Mouse (Mus musculus) liver, embryonic 11.5 days (tissue): ENCODE data around the gene Atp2a1. TPM values are rescaled to one million over a fixed set of nuclear protein-coding genes. Genes with fewer than 3 reads are reported as not detected.

Experiments
- ATAC-seq: fragments of 200-750 bp; cut with Nextera tagmentation; replicated peaks from 2 replicates; pipeline ENCODE4 v1.8.0; 2017; ENCODE audit warnings: moderate number of reproducible peaks, mild to moderate bottlenecking, moderate TSS enrichment, moderate library complexity; ENCODE audit not compliant: low FRiP score
- DNase-seq: peaks from one replicate; pipeline ENCODE4 v3.0.0-alpha.2; 2017; ENCODE audit warnings: low spot score
- H3K27ac ChIP-seq: fragments of 300-500 bp; sonication (generic); 2 replicates; pipeline ENCODE4 v1.5.1; 2014; ENCODE audit warnings: mild to moderate bottlenecking, low read depth, low read length, control low read depth
- H3K27me3 ChIP-seq: fragments of 300-500 bp; sonication (generic); replicated peaks from 2 replicates; pipeline ENCODE4 v1.6.1; 2014; ENCODE audit warnings: low read length, mixed read lengths; ENCODE audit not compliant: control insufficient read depth, insufficient read depth
- H3K36me3 ChIP-seq: fragments of 300-500 bp; sonication (generic); 2 replicates; pipeline ENCODE4 v1.6.1; 2014; ENCODE audit warnings: mild to moderate bottlenecking, low read length, moderate library complexity, mixed read lengths; ENCODE audit not compliant: control insufficient read depth, insufficient read depth
- H3K4me1 ChIP-seq: fragments of 300-500 bp; sonication (generic); replicated peaks from 2 replicates; pipeline ENCODE4 v1.6.1; 2014; ENCODE audit warnings: low read length, mixed read lengths; ENCODE audit not compliant: control insufficient read depth, insufficient read depth
- H3K4me2 ChIP-seq: fragments of 300-500 bp; sonication (generic); 2 replicates; pipeline ENCODE4 v1.6.1; 2014; ENCODE audit warnings: mild to moderate bottlenecking, control low read depth, moderate library complexity
- H3K4me3 ChIP-seq: fragments of 300-500 bp; sonication (generic); 2 replicates; pipeline ENCODE4 v1.5.1; 2014; ENCODE audit warnings: low read depth, low read length, control low read depth
- H3K9ac ChIP-seq: fragments of 300-500 bp; sonication (generic); 2 replicates; pipeline ENCODE4 v1.6.1; 2014; ENCODE audit warnings: low read depth, low read length, control low read depth
- H3K9me3 ChIP-seq: fragments of 300-500 bp; sonication (generic); 2 replicates; pipeline ENCODE4 v1.6.1; 2016; ENCODE audit warnings: low read length, inconsistent platforms, mixed read lengths; ENCODE audit not compliant: control insufficient read depth
- WGBS: fragments of 180-500 bp; shearing (Covaris S2); extraction: QIAGEN DNeasy Blood & Tissue Kit; methylation state at CpG from one replicate; pipeline ENCODE4 v1.1.7; 2014; 5-methylcytosine and 5-hydroxymethylcytosine counted together
- polyA plus RNA-seq: library from polyadenylated mRNA; unstranded; fragments of >200 nt; fragmentation: Nextera tagmentation; extraction: Ambion mirVana; gene quantifications from 2 replicates; pipeline ENCODE4 v1.2.1, GENCODE M21; 2014

The Atp2a1 gene
- polyA plus RNA-seq, 1 experiment from 2014 or later: 1.3 TPM

GRCm38 (mm10) chr7:126427323-126427860 is 35.5 kb downstream of the Atp2a1 start:
- H3K36me3 ChIP-seq: no peaks in the 10 kb centered on the region
- no peak for ATAC-seq
- DNase-seq: no peak

GRCm38 (mm10) chr7:126424161-126424560 is 38.7 kb downstream of the Atp2a1 start:
- WGBS: 78% methylated on average over 6 of the region's 6 CpGs
- Histone ChIP-seq H3K9ac (no peak overlapping the region), H3K27me3 (no peaks in the 10 kb centered on the region), H3K4me2 (no peak overlapping the region), H3K4me1 (peaks cover 9% of the 10 kb centered on the region), H3K36me3 (no peaks in the 10 kb centered on the region), H3K9me3 (peaks cover 3% of the 10 kb centered on the region; the same call in 1 of the 2 replicates), H3K27ac (no peak overlapping the region), H3K4me3 (no peak overlapping the region)
- no peak for ATAC-seq
- no peak for DNase-seq

More at GRCm38 (mm10) chr7:126427323-126427860, 35.5 kb downstream of the Atp2a1 start:
- Histone ChIP-seq H3K27me3 (no peaks in the 10 kb centered on the region), H3K4me3 (no peak overlapping the region), H3K4me1 (peaks cover 13% of the 10 kb centered on the region), H3K9ac (no peak overlapping the region), H3K4me2 (no peak overlapping the region), H3K9me3 (peaks cover 3% of the 10 kb centered on the region; the same call in 1 of the 2 replicates), H3K27ac (no peak overlapping the region)
- 47% methylated on average over 12 of the region's 13 CpGs for WGBS

- Histone ChIP-seq H3K9ac (no peak overlapping the region), H3K4me1 (no peaks in the 10 kb centered on the region), H3K36me3 (no peaks in the 10 kb centered on the region), H3K9me3 (0 out of 2 replicates have a peak, but pooled peaks cover 3% of the 10 kb centered on the region), H3K27me3 (no peaks in the 10 kb centered on the region), H3K4me2 (no peak overlapping the region), H3K27ac (no peak overlapping the region), H3K4me3 (no peak overlapping the region)
- ATAC-seq: no peak
- no peak for DNase-seq
- 70% methylated on average over 5 of the region's 5 CpGs for WGBS
These were observed 41.2 kb downstream of the Atp2a1 start for GRCm38 (mm10) chr7:126421756-126422155.

- Histone ChIP-seq H3K4me2 (no peak overlapping the region), H3K4me3 (no peak overlapping the region), H3K4me1 (no peaks in the 10 kb centered on the region), H3K27me3 (no peaks in the 10 kb centered on the region), H3K27ac (no peak overlapping the region), H3K9me3 (no peaks in the 10 kb centered on the region), H3K36me3 (no peaks in the 10 kb centered on the region), H3K9ac (no peak overlapping the region)
- ATAC-seq: no peak
- DNase-seq: no peak
- WGBS: 65% methylated on average over 3 of the region's 3 CpGs
These were observed 44.4 kb downstream of the Atp2a1 start for GRCm38 (mm10) chr7:126418496-126418895.

GRCm38 (mm10) chr7:126417606-126418005 is 45.3 kb downstream of the Atp2a1 start:
- DNase-seq (no peak), ATAC-seq (no peak)
- 80% methylated on average over 4 of the region's 4 CpGs for WGBS
- no peaks in the 10 kb centered on the region for H3K36me3 ChIP-seq
- no peaks in the 10 kb centered on the region for H3K9me3 ChIP-seq
- H3K27me3 ChIP-seq: no peaks in the 10 kb centered on the region
- no peak overlapping the region for H3K27ac ChIP-seq
- H3K4me1 ChIP-seq: no peaks in the 10 kb centered on the region
- H3K9ac ChIP-seq: no peak overlapping the region
- H3K4me3 ChIP-seq: no peak overlapping the region
- no peak overlapping the region for H3K4me2 ChIP-seq

GRCm38 (mm10) chr7:126417045-126417444 is 45.9 kb downstream of the Atp2a1 start:
- DNase-seq: no peak
- H3K27ac ChIP-seq: no peak overlapping the region
- no peak overlapping the region for H3K4me3 ChIP-seq
- H3K9ac ChIP-seq: no peak overlapping the region
- no peak overlapping the region for H3K4me2 ChIP-seq
- ATAC-seq: no peak
- H3K27me3 ChIP-seq: no peaks in the 10 kb centered on the region
- WGBS: 57% methylated on average over 8 of the region's 8 CpGs
- H3K4me1 ChIP-seq: no peaks in the 10 kb centered on the region
- no peaks in the 10 kb centered on the region for H3K9me3 ChIP-seq
- H3K36me3 ChIP-seq: no peaks in the 10 kb centered on the region

GRCm38 (mm10) chr7:126416615-126417014 is 46.3 kb downstream of the Atp2a1 start:
- WGBS: 52% methylated on average over 2 of the region's 2 CpGs
- H3K9me3 ChIP-seq: no peaks in the 10 kb centered on the region
- no peaks in the 10 kb centered on the region for H3K36me3 ChIP-seq
- DNase-seq: no peak
- no peak overlapping the region for H3K27ac ChIP-seq
- no peaks in the 10 kb centered on the region for H3K4me1 ChIP-seq
- no peak for ATAC-seq
- H3K4me2 ChIP-seq: no peak overlapping the region
- no peak overlapping the region for H3K9ac ChIP-seq
- H3K4me3 ChIP-seq: no peak overlapping the region
- no peaks in the 10 kb centered on the region for H3K27me3 ChIP-seq

- ATAC-seq (no peak), DNase-seq (no peak)
- Histone ChIP-seq H3K9me3 (no peaks in the 10 kb centered on the region), H3K4me1 (no peaks in the 10 kb centered on the region), H3K4me2 (no peak within 1 kb of the TSS), H3K9ac (no peak within 1 kb of the TSS), H3K27me3 (0 out of 2 replicates have a peak, but pooled peaks cover 3% of the 10 kb centered on the region), H3K36me3 (no peaks in the 10 kb centered on the region), H3K4me3 (no peak within 1 kb of the TSS), H3K27ac (no peak within 1 kb of the TSS)
- 91% methylated on average over 6 of the region's 6 CpGs for WGBS
These were observed 48.2 kb downstream of the Atp2a1 start, which contains the start of gene Cd19 for GRCm38 (mm10) chr7:126414725-126415124. Gene Cd19 (minus strand): TSS chr7:126414889.

- DNase-seq (no peak), ATAC-seq (no peak)
- Histone ChIP-seq H3K9me3 (no peaks in the 10 kb centered on the region), H3K27me3 (peaks cover 6% of the 10 kb centered on the region; the same call in 1 of the 2 replicates), H3K4me2 (no peak overlapping the region), H3K4me1 (no peaks in the 10 kb centered on the region), H3K36me3 (no peaks in the 10 kb centered on the region), H3K4me3 (no peak overlapping the region), H3K9ac (no peak overlapping the region), H3K27ac (no peak overlapping the region)
- WGBS: 80% methylated on average over 4 of the region's 4 CpGs
These were observed 51.8 kb downstream of the Atp2a1 start for GRCm38 (mm10) chr7:126411061-126411460.
